ENCODE assay signal across 10 mouse cellular contexts in genomic region chr5:100200805-100201204, GRCm38 (mm10). TPM values are rescaled to one million over a fixed set of nuclear protein-coding genes. Genes with fewer than 3 reads are reported as not detected.
DNase-seq lines count a peak whose midpoint lies in the region; ATAC-seq lines count a peak whose summit lies in the region.
"Had no signal": no experiment of that assay in that cellular context is flagged by ENCODE, and none has a peak within 500 bp of the region (broad histone marks: within the 10 kb centered on the region; RNA-seq: fewer than 3 reads in every experiment).

No protein-coding gene starts in this region.

- DNase-seq in CD4-positive, CD25-positive, alpha-beta regulatory T cell, adult 2 months (ENCODE audit: low read depth, low spot score) = peak; percentile 3
- DNase-seq in A20 (ENCODE audit: low read depth, low spot score) = peak; percentile 44
- DNase-seq in adrenal gland, adult 8-10 months = no peak
- DNase-seq in ovary, adult 18-20 months (ENCODE audit: low spot score) = no peak
- no peak for DNase-seq in kidney, postnatal 25 days

- peak overlapping the region; percentile 37 for H3K27ac ChIP-seq in forebrain, embryonic 16.5 days (ENCODE audit: low read length)
- no peak overlapping the region for H3K27ac ChIP-seq in midbrain, embryonic 12.5 days (replicated peaks)
- H3K27ac ChIP-seq: embryonic facial prominence, embryonic 13.5 days had no signal

- ATAC-seq in CD4-positive, CD25-positive, alpha-beta regulatory T cell, adult 4 months = no peak
- ATAC-seq in forebrain, embryonic 16.5 days = peak; percentile 82
- ATAC-seq in midbrain, embryonic 12.5 days (ENCODE audit: low FRiP score, low read depth) = peak; percentile 70; the same call in 1 of the 2 replicates
- ATAC-seq: Patski had no signal

- H3K4me3 ChIP-seq in forebrain, embryonic 16.5 days (replicated peaks; ENCODE audit: low read length) = no peak overlapping the region
- H3K4me3 ChIP-seq in midbrain, embryonic 12.5 days = no peak overlapping the region
- H3K4me3 ChIP-seq: embryonic facial prominence, embryonic 13.5 days had no signal

- H3K9me3 ChIP-seq in forebrain, embryonic 16.5 days (ENCODE audit: control insufficient read depth, low read length) = no peaks in the 10 kb centered on the region
- H3K9me3 ChIP-seq in midbrain, embryonic 12.5 days = no peaks in the 10 kb centered on the region
- H3K9me3 ChIP-seq: embryonic facial prominence, embryonic 13.5 days had no signal

- H3K9ac ChIP-seq in forebrain, embryonic 16.5 days (replicated peaks; ENCODE audit: low read depth, low read length) = no peak overlapping the region
- H3K9ac ChIP-seq in midbrain, embryonic 12.5 days (replicated peaks) = no peak overlapping the region
- H3K9ac ChIP-seq: embryonic facial prominence, embryonic 13.5 days had no signal

- peaks cover 43% of the 10 kb centered on the region for H3K4me1 ChIP-seq in forebrain, embryonic 16.5 days (replicated peaks; ENCODE audit: control insufficient read depth, insufficient read depth, low read length)
- peaks cover 28% of the 10 kb centered on the region for H3K4me1 ChIP-seq in midbrain, embryonic 12.5 days

- no peak overlapping the region for H3K4me2 ChIP-seq in forebrain, embryonic 16.5 days (ENCODE audit: low read length)
- H3K4me2 ChIP-seq in midbrain, embryonic 12.5 days (replicated peaks) = no peak overlapping the region; the same call in 1 of the 2 replicates
- H3K4me2 ChIP-seq: embryonic facial prominence, embryonic 13.5 days had no signal

- no peaks in the 10 kb centered on the region for H3K27me3 ChIP-seq in forebrain, embryonic 16.5 days (replicated peaks; ENCODE audit: control insufficient read depth, insufficient read depth, low read length)
- H3K27me3 ChIP-seq in midbrain, embryonic 12.5 days = peaks cover 10% of the 10 kb centered on the region
- H3K27me3 ChIP-seq: embryonic facial prominence, embryonic 13.5 days had no signal

- WGBS in forebrain, embryonic 16.5 days = 22% methylated on average over 5 of the region's 5 CpGs
- 28% methylated on average over 5 of the region's 5 CpGs for WGBS in midbrain, embryonic 12.5 days

- no peaks in the 10 kb centered on the region for H3K36me3 ChIP-seq in forebrain, embryonic 16.5 days (ENCODE audit: control insufficient read depth, insufficient read depth)
- no peaks in the 10 kb centered on the region for H3K36me3 ChIP-seq in midbrain, embryonic 12.5 days
- H3K36me3 ChIP-seq: embryonic facial prominence, embryonic 13.5 days had no signal

RNA-seq across cellular contexts. Expression of gene Tmem150c, which starts 41.2 kb away (rescaled TPM):
- polyA plus RNA-seq in CD4-positive, CD25-positive, alpha-beta regulatory T cell, adult 4 months (2017; shearing (Covaris generic)) = not detected
- 31.9 and 33.2 TPM in 2 replicates for polyA plus RNA-seq in forebrain, embryonic 16.5 days (2015; fragmentation: Nextera tagmentation; extraction: Ambion mirVana)
- polyA plus RNA-seq in midbrain, embryonic 12.5 days (2016; fragmentation: Nextera tagmentation; extraction: Ambion mirVana) = 6.7 and 9.5 TPM in 2 replicates
- total RNA-seq in adrenal gland, adult 8-10 months (2022) = 10 to 100 TPM; 14.4 to 25.7 (median 18.3) TPM
- polyA plus RNA-seq: Patski had no signal

Comparison
In these comparisons a context has a peak if more than half of its experiments do, and no peak if none do; other contexts are left out.
1. DNase-seq: peak in CD4-positive, CD25-positive, alpha-beta regulatory T cell, adult 2 months (single experiment) and A20 (single experiment); none in adrenal gland, adult 8-10 months (single experiment), ovary, adult 18-20 months (single experiment) and kidney, postnatal 25 days (0 of 2).